Mouse (Mus musculus) midbrain, embryonic 16.5 days (tissue): ENCODE results near the gene St7. TPM values are rescaled to one million over a fixed set of nuclear protein-coding genes. Genes with fewer than 3 reads are reported as not detected.

ENCODE experiments used
- ATAC-seq: fragments of 200-750 bp; cut with Nextera tagmentation; 2 replicates; pipeline ENCODE4 v1.8.0; 2017; ENCODE audit warnings: moderate TSS enrichment
- H3K27ac ChIP-seq: fragments of 300-500 bp; sonication (generic); 2 replicates; pipeline ENCODE4 v1.5.1; 2014; ENCODE audit warnings: mild to moderate bottlenecking, low read length, mixed read lengths
- H3K27me3 ChIP-seq: fragments of 300-500 bp; sonication (generic); 2 replicates; pipeline ENCODE4 v1.6.1; 2014; ENCODE audit warnings: low read depth, low read length, mixed read lengths; ENCODE audit not compliant: control insufficient read depth, insufficient read depth
- H3K36me3 ChIP-seq: fragments of 300-500 bp; sonication (generic); 2 replicates; pipeline ENCODE4 v1.6.1; 2014; ENCODE audit warnings: mild to moderate bottlenecking, low read length, moderate library complexity, mixed read lengths; ENCODE audit not compliant: control insufficient read depth, insufficient read depth
- H3K4me1 ChIP-seq: fragments of 300-500 bp; sonication (generic); 2 replicates; pipeline ENCODE4 v1.6.1; 2014; ENCODE audit warnings: mild to moderate bottlenecking, low read length, mixed read lengths; ENCODE audit not compliant: control insufficient read depth, insufficient read depth
- H3K4me2 ChIP-seq: fragments of 300-500 bp; sonication (generic); 2 replicates; pipeline ENCODE4 v1.6.1; 2014; ENCODE audit warnings: mild to moderate bottlenecking, low read length, mixed read lengths
- H3K4me3 ChIP-seq: fragments of 300-500 bp; sonication (generic); 2 replicates; pipeline ENCODE4 v1.5.1; 2014; ENCODE audit warnings: low read depth, mild to moderate bottlenecking, low read length, moderate library complexity, mixed read lengths
- H3K9ac ChIP-seq: fragments of 300-500 bp; sonication (generic); 2 replicates; pipeline ENCODE4 v1.6.1; 2014; ENCODE audit warnings: low read depth, low read length, mixed read lengths
- H3K9me3 ChIP-seq: fragments of 300-500 bp; sonication (generic); replicated peaks from 2 replicates; pipeline ENCODE4 v1.6.1; 2014; ENCODE audit warnings: mild to moderate bottlenecking, low read length, mixed read lengths; ENCODE audit not compliant: control insufficient read depth, poor library complexity, severe bottlenecking
- WGBS: fragments of 180-500 bp; shearing (Covaris S2); extraction: QIAGEN DNeasy Blood & Tissue Kit; methylation state at CpG from one replicate; pipeline ENCODE4 v1.1.7; 2014; 5-methylcytosine and 5-hydroxymethylcytosine counted together
- polyA plus RNA-seq: library from polyadenylated mRNA; unstranded; fragments of >200 nt; fragmentation: Nextera tagmentation; extraction: Ambion mirVana; gene quantifications from 2 replicates; pipeline ENCODE4 v1.2.1, GENCODE M21; 2015

The St7 gene
- polyA plus RNA-seq, 1 experiment from 2014 or later, result 51.5 TPM

- no peak for ATAC-seq
- no peaks in the 10 kb centered on the region for H3K27me3 ChIP-seq
- H3K4me3 ChIP-seq, result no peak overlapping the region
- no peaks in the 10 kb centered on the region for H3K4me1 ChIP-seq
- no peaks in the 10 kb centered on the region for H3K9me3 ChIP-seq
- WGBS, result 82% methylated on average over 3 of the region's 3 CpGs
- H3K27ac ChIP-seq, result no peak overlapping the region
- 0 out of 2 replicates have a peak, but pooled peaks cover 5% of the 10 kb centered on the region for H3K36me3 ChIP-seq
- H3K9ac ChIP-seq, result no peak overlapping the region
- no peak overlapping the region for H3K4me2 ChIP-seq
These were observed 230.2 kb downstream of the St7 start for GRCm38 (mm10) chr6:17922967-17923366.

GRCm38 (mm10) chr6:17923370-17923769, 230.6 kb downstream of the St7 start:
- H3K4me1 ChIP-seq, result no peaks in the 10 kb centered on the region
- ATAC-seq, result no peak
- H3K27me3 ChIP-seq, result no peaks in the 10 kb centered on the region
- H3K36me3 ChIP-seq, result 0 out of 2 replicates have a peak, but pooled peaks cover 5% of the 10 kb centered on the region
- no peak overlapping the region for H3K27ac ChIP-seq
- WGBS, result 77% methylated on average over 3 of the region's 3 CpGs
- H3K9ac ChIP-seq, result no peak overlapping the region
- no peak overlapping the region for H3K4me2 ChIP-seq
- no peak overlapping the region for H3K4me3 ChIP-seq
- H3K9me3 ChIP-seq, result no peaks in the 10 kb centered on the region

GRCm38 (mm10) chr6:17923894-17924505, 231.3 kb downstream of the St7 start:
- no peak for ATAC-seq
- H3K4me1 ChIP-seq, result no peaks in the 10 kb centered on the region

GRCm38 (mm10) chr6:17925267-17925666, 232.5 kb downstream of the St7 start:
- no peak overlapping the region for H3K9ac ChIP-seq
- no peaks in the 10 kb centered on the region for H3K27me3 ChIP-seq
- H3K4me3 ChIP-seq, result no peak overlapping the region
- no peaks in the 10 kb centered on the region for H3K9me3 ChIP-seq
- H3K4me2 ChIP-seq, result no peak overlapping the region
- 48% methylated on average over 4 of the region's 4 CpGs for WGBS
- no peaks in the 10 kb centered on the region for H3K4me1 ChIP-seq
- 0 out of 2 replicates have a peak, but pooled peaks cover 5% of the 10 kb centered on the region for H3K36me3 ChIP-seq
- ATAC-seq, result no peak
- no peak overlapping the region for H3K27ac ChIP-seq

More at GRCm38 (mm10) chr6:17923894-17924505, 231.3 kb downstream of the St7 start:
- H3K9ac ChIP-seq, result no peak overlapping the region
- 0 out of 2 replicates have a peak, but pooled peaks cover 5% of the 10 kb centered on the region for H3K36me3 ChIP-seq
- no peak overlapping the region for H3K4me3 ChIP-seq
- no peaks in the 10 kb centered on the region for H3K27me3 ChIP-seq
- no peak overlapping the region for H3K4me2 ChIP-seq
- H3K9me3 ChIP-seq, result no peaks in the 10 kb centered on the region
- WGBS, result 90% methylated on average over 10 of the region's 10 CpGs
- H3K27ac ChIP-seq, result no peak overlapping the region; the same call in 1 of the 2 replicates

- 77% methylated on average over 11 of the region's 11 CpGs for WGBS
- Histone ChIP-seq H3K4me2 (no peak overlapping the region), H3K27me3 (no peaks in the 10 kb centered on the region), H3K27ac (no peak overlapping the region), H3K36me3 (0 out of 2 replicates have a peak, but pooled peaks cover 2% of the 10 kb centered on the region), H3K4me3 (no peak overlapping the region), H3K9me3 (no peaks in the 10 kb centered on the region), H3K4me1 (no peaks in the 10 kb centered on the region), H3K9ac (no peak overlapping the region)
- no peak for ATAC-seq
These were observed 235.0 kb downstream of the St7 start for GRCm38 (mm10) chr6:17927746-17928145.

GRCm38 (mm10) chr6:17931187-17931586, 238.5 kb downstream of the St7 start:
- ATAC-seq, result peak; percentile 27; the same call in 1 of the 2 replicates
- no peak overlapping the region for H3K9ac ChIP-seq
- WGBS, result 91% methylated on average over 2 of the region's 2 CpGs
- no peaks in the 10 kb centered on the region for H3K4me1 ChIP-seq
- H3K27me3 ChIP-seq, result no peaks in the 10 kb centered on the region
- peaks cover 13% of the 10 kb centered on the region for H3K36me3 ChIP-seq
- no peaks in the 10 kb centered on the region for H3K9me3 ChIP-seq
- no peak overlapping the region for H3K4me3 ChIP-seq
- no peak overlapping the region for H3K4me2 ChIP-seq
- no peak overlapping the region for H3K27ac ChIP-seq

GRCm38 (mm10) chr6:17931835-17932234, 239.1 kb downstream of the St7 start:
- H3K9ac ChIP-seq, result no peak overlapping the region
- H3K27ac ChIP-seq, result no peak overlapping the region
- no peaks in the 10 kb centered on the region for H3K27me3 ChIP-seq
- WGBS, result 86% methylated on average over 7 of the region's 7 CpGs
- no peaks in the 10 kb centered on the region for H3K9me3 ChIP-seq
- no peak overlapping the region for H3K4me2 ChIP-seq
- ATAC-seq, result no peak
- peaks cover 13% of the 10 kb centered on the region for H3K36me3 ChIP-seq
- H3K4me1 ChIP-seq, result no peaks in the 10 kb centered on the region
- H3K4me3 ChIP-seq, result no peak overlapping the region

GRCm38 (mm10) chr6:17932806-17933205, 240.1 kb downstream of the St7 start:
- no peaks in the 10 kb centered on the region for H3K27me3 ChIP-seq
- no peaks in the 10 kb centered on the region for H3K4me1 ChIP-seq
- 96% methylated on average over 8 of the region's 8 CpGs for WGBS
- H3K9me3 ChIP-seq, result no peaks in the 10 kb centered on the region
- H3K4me2 ChIP-seq, result no peak overlapping the region
- H3K36me3 ChIP-seq, result peaks cover 13% of the 10 kb centered on the region
- ATAC-seq, result no peak
- H3K9ac ChIP-seq, result no peak overlapping the region
- H3K27ac ChIP-seq, result no peak overlapping the region
- no peak overlapping the region for H3K4me3 ChIP-seq

GRCm38 (mm10) chr6:17938631-17939346, 246.1 kb downstream of the St7 start:
- no peak for ATAC-seq
- Histone ChIP-seq H3K4me2 (no peak overlapping the region), H3K27me3 (no peaks in the 10 kb centered on the region), H3K27ac (no peak overlapping the region), H3K4me3 (no peak overlapping the region), H3K9ac (no peak overlapping the region), H3K4me1 (no peaks in the 10 kb centered on the region), H3K36me3 (peaks cover 24% of the 10 kb centered on the region), H3K9me3 (no peaks in the 10 kb centered on the region)
- 78% methylated on average over 11 of the region's 11 CpGs for WGBS
